Mouse (Mus musculus): ENCODE data around the gene Tbc1d9b.

Gene Tbc1d9b

DNA sequence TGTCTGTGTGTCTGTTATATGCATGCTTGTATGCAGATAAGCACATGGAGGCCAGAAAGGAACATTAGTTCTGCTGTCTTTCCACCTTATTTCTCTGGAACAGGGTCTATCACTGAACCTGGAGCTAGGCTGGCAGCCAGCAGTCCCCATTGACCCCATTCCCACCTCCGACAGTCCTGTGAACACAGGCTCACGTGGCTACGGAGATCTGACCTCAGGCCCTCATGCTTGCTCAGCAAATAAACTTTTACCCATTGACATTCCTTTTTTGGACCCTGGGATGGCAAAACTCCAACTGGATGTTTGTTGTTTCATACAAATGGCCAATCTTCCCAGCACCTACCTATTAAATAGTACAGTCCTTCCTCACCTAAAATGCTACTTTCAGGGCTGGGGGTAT is 45.2 kb downstream of the Tbc1d9b start:
- in situ Hi-C loops (cut with MboI): no loop called here

DNA sequence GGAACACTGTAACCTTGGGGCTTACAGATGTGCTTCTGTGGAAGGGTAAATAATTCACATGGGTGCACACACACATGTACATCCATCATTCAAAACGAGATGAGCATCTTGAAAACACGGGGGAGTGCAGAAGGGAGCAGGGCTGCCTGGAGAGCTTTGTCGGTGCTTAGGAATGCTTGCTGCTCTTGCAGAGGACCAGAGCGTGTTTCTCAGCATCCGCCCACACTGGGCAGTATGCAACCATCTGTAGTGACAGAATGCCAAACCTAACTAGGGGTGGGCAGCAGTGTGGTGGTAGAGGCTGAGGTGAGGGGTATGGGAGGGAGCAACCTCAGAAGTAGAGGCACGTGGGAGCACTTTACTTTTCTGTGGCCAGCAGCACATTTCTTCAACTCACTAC is 45.9 kb downstream of the Tbc1d9b start:
- in situ Hi-C loops (cut with MboI): no loop called here

DNA sequence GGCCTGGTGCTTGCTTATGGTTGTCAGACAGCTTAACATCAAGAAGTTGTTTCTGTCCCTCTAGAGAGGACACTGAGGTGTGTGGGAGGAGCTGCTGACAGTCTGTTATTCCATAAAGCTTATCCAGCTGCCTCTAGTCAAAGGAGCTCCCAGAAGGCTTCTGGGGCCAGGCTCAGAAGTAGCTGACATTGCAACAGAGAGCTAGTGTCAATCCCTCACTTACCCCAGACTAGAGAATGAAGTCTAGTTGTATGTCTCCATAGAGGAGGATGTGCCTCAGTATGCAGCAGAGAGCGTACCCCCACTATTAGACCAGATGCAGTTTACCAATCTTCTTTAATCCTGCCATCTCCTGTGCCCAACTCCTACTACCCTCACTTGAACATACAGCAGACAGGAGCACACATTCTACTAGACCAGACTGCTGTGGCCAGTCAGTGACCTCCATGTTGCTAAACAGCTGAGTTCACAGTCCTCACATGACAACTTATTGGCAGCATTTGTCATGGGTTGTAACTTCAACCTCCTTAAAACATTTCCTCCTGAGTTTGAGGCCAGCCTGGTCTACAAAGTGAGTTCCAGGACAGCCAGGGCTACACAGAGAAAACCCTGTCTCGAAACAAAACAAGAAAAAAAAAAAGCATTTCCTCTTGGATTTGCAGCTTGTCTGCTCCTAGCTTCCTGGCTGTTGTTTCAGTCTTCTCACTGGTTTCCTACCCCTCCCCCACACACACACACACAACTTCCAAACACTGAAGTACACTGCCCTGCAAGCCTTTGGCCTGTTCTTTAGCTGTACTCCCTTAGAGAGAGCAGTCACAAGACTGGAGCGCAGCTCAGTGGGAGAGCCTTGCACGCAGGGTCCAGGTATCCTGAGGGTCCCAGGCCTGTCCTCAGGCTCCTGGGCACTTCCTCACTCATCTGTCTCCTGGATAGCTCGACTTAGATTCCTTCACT is 47.6 kb downstream of the Tbc1d9b start:
- in situ Hi-C loops (cut with MboI): no loop called here

DNA sequence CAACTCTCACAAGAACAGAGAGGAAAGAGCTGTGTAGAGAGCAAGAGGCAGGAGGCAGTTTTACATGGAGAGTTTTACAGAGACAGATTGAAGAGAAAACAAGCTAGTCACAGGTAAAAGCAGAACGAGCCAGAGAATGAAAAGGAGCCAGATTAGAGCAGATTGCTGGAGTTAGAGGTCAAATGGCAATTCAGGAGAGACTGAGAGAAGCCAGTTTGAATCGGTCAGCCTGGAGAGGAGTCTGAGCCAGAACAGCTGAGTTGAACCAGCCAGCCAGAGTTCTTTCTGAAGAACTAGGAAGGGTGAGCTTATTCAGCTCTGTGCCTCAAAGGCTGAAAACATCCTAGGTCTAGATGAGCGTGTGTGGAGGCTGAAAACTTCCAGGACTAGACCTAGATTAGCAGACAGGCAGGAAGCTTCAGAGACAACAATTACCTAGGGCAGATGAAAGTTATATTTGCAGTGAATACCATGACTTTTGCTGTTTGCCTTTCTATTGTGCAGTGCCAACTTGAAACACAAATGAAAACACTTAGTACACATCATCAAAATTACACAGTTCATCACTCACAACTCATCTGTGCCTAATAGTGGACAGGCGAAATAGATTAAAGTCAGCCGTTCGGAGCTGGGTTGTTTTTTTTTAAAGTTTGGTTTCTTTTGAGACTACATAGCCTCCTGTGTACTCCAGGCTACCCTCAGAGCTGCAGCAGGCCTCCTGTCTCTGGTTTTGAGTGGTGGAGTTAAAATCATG is 49.5 kb downstream of the Tbc1d9b start:
- in situ Hi-C loops (cut with MboI): no loop called here

DNA sequence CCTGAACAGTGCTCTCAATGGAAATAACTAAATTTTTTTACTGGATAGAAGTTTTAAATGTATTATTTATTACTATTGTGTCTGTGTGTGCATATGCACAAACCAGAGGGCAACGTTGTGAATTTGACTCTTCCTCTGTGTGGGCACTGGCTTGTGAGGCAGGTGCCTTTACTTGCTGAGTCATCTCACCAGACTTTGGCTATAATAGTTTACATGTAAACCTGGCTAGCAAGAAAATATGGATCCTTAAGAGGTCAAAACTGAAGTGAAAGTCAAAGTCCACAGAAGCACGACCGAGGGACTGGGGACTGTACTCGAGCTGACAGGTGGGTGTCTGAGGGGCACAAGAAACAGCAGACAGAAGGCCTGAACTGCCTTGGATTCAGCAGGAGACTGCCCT is 51.5 kb downstream of the Tbc1d9b start:
- in situ Hi-C loops (cut with MboI): no loop called here

DNA sequence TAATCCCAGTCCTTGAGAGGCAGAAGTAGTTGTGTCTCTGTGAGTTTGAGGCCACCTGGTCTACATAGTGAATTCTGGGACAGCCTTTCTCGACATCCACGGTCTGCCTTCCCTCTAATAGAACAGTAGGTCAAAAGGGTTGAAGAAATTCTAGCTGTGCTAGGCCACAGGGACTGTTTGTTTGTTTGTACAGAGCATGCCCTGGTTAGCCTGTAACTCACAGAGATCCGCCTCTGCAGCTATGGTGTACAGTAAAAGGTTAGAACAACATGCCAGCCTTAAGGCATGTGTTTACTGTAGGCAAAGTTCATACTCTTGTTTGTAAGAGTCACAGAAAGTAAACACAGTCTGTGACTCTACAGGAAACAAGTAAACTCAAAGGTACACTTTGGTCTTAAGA is 53.6 kb downstream of the Tbc1d9b start:
- in situ Hi-C loops (cut with MboI): no loop called here

DNA sequence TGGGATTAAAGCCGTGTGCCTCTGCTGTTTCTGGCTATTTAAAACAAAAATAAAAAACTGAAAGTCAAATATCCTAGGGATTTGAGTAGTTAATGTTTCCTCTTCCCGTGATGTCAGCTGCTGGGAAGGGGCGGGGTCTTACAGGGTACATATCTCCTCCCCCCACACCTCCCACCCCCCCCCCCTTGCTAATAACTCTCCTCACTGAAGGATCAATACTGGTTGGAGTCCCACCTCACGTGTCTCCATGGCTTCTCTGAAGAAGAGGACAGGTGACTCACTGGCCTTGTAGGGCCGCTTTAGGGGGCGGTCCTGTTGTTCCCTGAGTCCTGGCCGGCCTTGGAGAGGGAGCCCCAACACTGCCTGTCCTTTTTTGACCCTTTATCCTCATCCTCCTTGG is 57.5 kb downstream of the Tbc1d9b start:
- in situ Hi-C loops (cut with MboI): no loop called here

DNA sequence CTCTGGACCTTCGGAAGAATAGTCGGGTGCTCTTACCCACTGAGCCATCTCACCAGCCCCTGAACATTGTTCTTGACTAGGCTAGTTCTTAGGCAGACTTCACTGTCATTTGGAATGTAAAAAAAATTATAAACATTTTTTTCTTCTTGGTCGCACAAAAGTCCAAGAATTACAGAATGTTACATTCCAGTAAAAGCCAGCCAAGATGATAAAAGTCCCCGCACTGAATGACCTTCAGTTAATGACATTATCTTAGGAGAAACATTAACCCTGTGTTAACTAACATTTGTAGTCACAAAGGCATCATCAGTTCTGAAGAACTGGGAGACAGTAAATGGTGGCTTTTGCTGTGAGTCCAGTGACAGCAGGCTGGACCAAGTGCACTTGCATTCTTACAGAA is 59.2 kb downstream of the Tbc1d9b start:
- in situ Hi-C loops (cut with MboI): no loop called here

DNA sequence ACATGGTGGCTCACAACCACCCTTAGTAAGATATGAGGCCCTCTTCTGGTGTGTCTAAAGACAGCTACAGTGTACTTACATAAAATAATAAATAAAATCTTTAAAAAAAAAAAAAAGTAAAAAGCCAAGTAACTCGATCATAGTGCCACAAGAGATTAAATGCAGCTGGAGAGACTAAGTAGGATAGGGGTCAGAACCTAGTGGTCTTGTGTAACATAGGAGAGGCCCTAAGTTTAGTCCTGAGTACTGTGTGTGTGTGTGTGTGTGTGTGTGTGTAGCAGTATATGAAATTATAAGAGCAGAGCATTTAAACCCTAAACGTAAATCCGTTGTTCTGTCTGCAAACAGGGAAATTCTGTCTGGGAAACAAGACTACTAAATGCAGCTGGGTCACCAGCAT is 61.1 kb downstream of the Tbc1d9b start:
- in situ Hi-C loops (cut with MboI): no loop called here

DNA sequence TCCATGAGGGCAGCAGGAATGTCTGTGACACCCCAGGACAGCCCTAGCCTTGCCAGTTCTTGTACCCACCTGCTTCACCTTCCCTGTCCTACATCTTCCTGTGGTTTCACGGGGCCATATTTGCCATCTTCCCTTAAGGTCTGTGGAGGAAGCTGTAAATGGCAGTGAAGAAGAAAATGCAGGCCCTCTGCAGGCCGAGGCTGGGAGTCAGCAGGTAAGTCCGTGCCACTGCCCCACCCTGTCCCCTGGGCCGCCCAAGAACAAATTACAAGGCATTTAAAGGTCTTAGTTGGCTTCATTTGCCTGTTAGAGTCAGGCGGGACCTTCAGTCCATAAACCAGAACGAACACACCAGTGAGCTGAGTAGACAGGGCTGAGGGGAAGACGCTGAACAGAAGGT is 62.9 kb downstream of the Tbc1d9b start:
- in situ Hi-C loops (cut with MboI): no loop called here

DNA sequence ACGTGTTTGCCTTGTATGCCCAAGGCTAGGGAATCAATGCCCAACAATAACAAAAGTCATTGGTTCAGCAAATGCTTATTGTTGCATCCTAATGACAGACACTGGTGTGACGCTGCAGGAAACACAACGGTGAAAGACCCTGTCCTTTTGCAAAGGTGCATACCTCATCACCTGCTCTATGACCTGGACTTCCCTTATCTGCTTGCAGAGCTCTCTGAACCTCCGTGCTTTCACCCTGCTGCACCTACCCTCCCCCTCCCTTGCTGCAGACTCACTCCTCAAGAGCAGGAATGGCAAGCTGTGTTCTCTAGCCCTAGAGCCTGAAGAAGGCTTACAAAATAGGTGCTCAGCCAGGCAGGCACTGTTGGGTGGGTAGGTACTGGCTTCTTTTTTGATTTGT is 63.6 kb downstream of the Tbc1d9b start:
- in situ Hi-C loops (cut with MboI): no loop called here

DNA sequence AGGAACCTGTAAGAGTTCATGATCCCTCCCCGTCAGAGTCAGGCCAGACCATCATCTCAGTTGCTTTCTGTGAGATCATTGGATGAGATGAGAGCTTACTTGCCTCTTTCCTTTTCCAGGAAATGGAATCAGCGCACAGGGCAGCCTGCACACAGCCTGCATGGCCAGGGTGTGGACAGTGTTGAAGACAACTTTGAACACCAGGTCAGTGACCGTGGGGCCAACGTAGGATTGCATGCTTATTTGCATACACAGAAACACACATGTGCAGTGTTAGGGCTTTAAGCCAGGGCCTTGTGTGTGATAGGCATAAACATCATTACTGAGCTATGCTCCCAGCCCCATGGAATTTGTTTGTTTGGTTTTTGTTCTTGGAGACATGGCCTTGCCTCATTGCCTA is 66.3 kb downstream of the Tbc1d9b start:
- in situ Hi-C loops (cut with MboI): no loop called here

DNA sequence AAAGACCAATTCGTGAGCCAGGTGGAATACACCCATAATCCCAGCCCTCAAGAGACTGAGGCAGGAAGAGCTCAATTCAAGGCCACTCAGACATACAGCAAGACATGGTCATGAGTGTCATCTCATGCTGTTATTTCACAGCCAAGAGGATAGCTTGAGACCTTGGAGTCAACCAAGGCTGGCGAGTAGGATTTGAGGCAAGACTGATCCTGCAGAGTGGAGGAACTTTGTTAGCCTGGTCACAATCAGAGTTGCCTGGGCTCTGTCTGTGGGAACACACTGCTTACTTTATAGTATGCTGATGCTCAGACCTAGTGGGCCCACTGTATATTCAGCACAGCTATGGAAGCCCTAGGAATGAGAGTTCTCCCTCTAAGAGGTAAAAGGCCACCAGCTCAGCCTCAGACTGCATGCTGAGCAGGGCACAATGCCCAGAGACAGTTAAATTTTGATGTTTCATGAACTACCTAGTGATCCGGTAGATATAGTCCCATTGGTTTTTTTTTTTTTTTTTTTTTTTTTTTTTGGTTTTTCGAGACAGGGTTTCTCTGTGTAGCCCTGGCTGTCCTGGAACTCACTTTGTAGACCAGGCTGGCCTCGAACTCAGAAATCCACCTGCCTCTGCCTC is 67.1 kb downstream of the Tbc1d9b start:
- in situ Hi-C loops (cut with MboI): no loop called here

DNA sequence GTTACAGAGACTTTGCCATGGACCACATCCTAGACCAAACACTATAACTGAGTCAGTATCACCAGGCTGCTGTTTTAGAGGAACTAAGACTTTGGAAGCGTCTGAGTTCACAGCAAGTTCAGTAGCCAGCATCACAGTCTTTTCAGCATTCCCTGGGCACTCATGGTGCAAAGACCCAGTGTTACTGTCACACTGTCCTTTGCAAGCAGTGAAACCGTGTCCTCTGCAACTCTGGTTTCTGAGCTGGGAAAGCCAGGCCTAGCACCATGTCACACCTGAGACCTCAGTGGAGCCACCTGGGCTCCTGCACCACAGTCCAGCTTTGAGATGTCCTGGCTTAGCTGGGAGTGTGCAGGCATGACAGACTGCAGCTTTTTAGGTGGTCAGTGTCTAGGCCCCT is 67.7 kb downstream of the Tbc1d9b start:
- in situ Hi-C loops (cut with MboI): no loop called here

DNA sequence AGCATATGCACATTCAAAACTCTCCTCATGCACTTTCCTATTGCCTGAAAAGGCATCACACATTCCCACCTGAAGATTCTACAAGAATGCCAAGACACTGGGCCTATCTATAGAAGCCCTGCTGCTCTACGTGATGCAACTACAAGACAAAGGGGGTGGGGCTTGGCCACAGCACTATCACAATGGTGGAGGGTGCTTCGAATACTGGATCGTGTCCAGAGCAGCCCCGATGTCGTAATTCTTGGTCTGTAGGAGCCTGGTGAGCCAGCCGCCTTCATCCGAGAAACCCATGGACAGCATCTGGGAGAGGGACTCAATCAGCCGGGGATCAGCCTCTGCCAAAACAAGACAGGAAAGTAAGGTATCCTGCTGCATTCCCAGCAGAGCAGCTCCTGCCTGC is 69.4 kb downstream of the Tbc1d9b start:
- in situ Hi-C loops (cut with MboI): no loop called here

DNA sequence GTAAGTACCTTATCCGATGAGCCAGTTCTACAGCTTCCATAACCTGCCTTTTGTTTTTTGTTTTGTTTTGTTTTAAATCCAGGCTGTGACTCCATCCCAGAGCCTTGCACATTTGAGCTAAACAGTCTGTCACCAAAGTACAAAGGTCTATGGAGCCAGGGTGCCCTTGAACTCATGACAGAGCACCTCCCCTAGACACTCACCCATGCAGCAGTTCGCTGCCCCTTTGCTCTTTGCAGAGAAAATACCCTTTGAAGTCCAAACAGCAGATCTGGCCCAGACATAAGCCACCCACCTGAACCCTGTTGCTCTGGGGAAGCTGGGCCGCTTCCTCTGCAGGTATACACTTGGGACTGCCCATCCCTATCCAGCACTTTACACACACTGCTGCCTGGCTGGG is 70.4 kb downstream of the Tbc1d9b start:
- in situ Hi-C loops (cut with MboI): no loop called here

DNA sequence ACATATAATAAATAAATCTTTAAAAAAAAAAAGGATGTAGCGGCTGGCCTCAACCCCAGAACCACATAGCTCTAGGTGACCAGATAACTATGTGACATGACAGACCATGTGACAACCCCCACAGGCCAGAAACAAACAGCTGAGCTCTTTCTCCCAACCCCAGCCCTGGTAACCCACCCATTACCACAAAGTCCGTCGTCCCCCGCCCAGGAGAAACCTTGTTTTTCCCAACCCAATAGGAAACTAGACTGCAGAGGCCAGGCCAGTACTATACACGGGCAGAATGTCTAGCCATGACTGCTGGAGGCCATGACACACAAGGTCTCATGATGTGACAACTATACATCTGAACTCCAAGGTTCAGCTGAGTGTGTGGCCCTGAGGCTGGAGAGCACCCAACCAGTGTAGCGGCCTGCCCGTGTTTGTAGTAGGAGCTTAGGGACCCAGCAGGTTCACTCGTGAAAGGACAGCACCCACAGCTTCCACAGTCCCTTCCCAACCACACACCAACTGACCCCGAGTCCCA is 72.2 kb downstream of the Tbc1d9b start:
- in situ Hi-C loops (cut with MboI): no loop called here

DNA sequence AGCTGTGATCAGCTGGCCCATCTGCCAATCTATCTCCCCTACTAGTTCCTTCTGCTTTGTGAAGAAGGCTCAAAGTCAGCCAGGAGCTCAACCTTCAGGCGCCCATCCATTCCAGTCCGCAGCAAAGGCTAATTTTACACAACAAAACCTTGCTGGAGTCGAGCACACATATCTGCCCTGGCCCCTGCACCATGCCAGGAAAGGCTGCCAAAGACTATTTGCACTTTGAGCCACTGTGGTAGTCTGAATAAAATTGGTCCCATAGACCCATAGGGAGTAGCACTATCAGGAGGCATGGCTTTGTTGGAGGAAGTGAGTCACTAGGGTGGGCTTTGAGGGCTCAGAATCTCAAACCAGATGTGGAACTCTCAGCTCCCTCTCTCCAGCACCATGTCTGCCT is 74.2 kb downstream of the Tbc1d9b start:
- in situ Hi-C loops (cut with MboI): no loop called here

DNA sequence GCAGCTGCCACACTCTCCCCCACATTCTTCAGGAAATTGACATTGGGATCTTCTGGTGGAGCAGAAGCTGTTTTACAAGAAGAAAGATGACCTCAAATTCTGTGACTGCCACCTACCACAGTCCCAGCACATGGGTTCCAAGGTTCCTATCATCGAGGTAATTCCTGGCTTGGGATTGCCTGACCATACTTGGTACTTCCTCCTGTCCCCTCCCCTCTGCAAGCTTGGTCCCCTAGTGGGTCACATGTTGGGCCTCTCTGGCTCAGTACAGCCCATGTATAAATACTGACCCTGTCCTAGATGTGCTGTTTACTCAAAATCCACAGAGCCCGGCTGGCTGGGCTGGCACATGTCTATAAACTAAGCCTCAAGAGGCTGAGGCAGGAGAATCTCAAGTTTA is 74.8 kb downstream of the Tbc1d9b start:
- in situ Hi-C loops (cut with MboI): no loop called here

DNA sequence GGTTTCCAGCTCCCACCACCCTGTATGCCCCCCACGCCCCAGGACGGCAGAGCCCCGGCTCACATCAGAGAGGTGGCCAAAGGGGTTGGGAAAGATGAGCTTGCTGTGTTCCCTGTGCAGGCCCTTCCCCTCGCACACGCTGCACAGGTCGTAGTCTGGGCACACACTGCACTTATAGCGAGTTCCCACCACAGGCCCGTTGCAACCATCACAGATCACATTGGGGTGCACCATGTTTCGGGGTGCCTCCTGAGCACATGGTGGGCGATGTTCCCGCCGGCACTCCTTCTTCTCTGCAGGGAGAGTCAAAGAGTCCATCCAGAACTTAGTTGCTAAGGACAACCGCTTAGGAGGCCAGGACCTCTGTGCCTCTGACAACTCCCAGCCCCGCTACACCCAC is 76.1 kb downstream of the Tbc1d9b start:
- in situ Hi-C loops (cut with MboI): no loop called here

DNA sequence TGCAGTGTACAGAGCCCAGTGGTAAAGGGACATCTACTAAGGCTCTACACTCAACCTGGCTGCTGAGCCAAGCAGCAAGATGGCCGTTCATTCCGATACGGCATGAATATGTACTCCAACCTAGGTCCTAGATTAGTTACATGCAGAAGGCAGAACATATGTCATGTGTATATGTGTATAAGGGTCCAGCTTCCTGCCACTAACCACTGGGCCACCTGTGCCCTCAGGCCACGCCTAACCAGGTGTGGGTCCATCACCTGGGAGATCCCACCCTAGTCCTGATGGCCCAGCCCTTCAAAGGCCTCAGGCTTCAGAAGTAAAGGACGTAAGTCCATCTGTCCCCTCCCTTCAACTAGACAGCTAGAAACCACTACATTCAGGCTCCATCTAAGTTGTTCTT is 76.8 kb downstream of the Tbc1d9b start:
- in situ Hi-C loops (cut with MboI): no loop called here

DNA sequence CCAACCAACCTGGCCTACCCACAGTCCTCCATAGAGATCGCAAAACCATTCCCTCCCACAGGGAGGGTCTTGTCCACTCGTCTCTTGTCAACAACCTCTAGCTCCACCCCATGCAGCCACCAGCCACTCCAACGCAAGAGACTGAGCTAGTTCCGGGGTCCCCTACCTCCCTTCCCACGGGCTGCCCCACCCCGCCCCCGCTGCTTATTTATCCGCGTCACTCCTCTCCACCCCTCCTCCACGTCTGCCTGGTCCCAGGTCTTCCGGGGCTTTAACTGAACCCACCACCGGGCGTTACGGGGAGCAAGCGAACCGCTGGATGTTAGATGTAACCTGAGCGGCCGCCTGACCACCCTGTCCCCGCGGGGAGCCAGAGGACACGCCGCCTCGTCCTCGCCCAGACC is 78.9 kb downstream of the Tbc1d9b start:
- in situ Hi-C loops (cut with MboI): no loop called here

Data from mature B cell (primary cell).